Mouse (Mus musculus) hindbrain, embryonic 14.5 days (tissue): ENCODE data around the gene Etnk2. TPM values are rescaled to one million over a fixed set of nuclear protein-coding genes. Genes with fewer than 3 reads are reported as not detected.
A peak's percentile ranks its signal among the peaks of the same experiment; 100 is the strongest.

Source experiments
- ATAC-seq: fragments of 200-750 bp; cut with Nextera tagmentation; 2 replicates; pipeline ENCODE4 v1.8.0; 2017; ENCODE audit warnings: moderate number of reproducible peaks, mild to moderate bottlenecking, moderate TSS enrichment, moderate library complexity; ENCODE audit not compliant: low FRiP score
- DNase-seq: peaks from one replicate; pipeline ENCODE4 v3.0.0-alpha.2; 2015; ENCODE audit warnings: low spot score
- H3K27ac ChIP-seq: fragments of 300-500 bp; sonication (generic); 2 replicates; pipeline ENCODE4 v1.5.1; 2014; ENCODE audit warnings: mild to moderate bottlenecking, moderate library complexity
- H3K27me3 ChIP-seq: fragments of 300-500 bp; sonication (generic); 2 replicates; pipeline ENCODE4 v1.6.1; 2014; ENCODE audit warnings: mild to moderate bottlenecking, low read length, mixed read lengths; ENCODE audit not compliant: control insufficient read depth, insufficient read depth
- H3K36me3 ChIP-seq: fragments of 300-500 bp; sonication (generic); replicated peaks from 2 replicates; pipeline ENCODE4 v1.6.1; 2014; ENCODE audit not compliant: control insufficient read depth, insufficient read depth
- H3K4me1 ChIP-seq: fragments of 300-500 bp; sonication (generic); replicated peaks from 2 replicates; pipeline ENCODE4 v1.6.1; 2014; ENCODE audit warnings: antibody characterized with exemption, low read length, mixed read lengths; ENCODE audit not compliant: control insufficient read depth, insufficient read depth
- H3K4me2 ChIP-seq: fragments of 300-500 bp; sonication (generic); replicated peaks from 2 replicates; pipeline ENCODE4 v1.6.1; 2014; ENCODE audit warnings: mild to moderate bottlenecking, moderate library complexity
- H3K4me3 ChIP-seq: fragments of 300-500 bp; sonication (generic); replicated peaks from 2 replicates; pipeline ENCODE4 v1.5.1; 2014; ENCODE audit warnings: mild to moderate bottlenecking, low read length
- H3K9ac ChIP-seq: fragments of 300-500 bp; sonication (generic); 2 replicates; pipeline ENCODE4 v1.6.1; 2014
- H3K9me3 ChIP-seq: fragments of 300-500 bp; sonication (generic); 2 replicates; pipeline ENCODE4 v1.6.1; 2016; ENCODE audit warnings: low read length; ENCODE audit not compliant: control insufficient read depth
- WGBS: fragments of 180-500 bp; shearing (Covaris S2); extraction: QIAGEN DNeasy Blood & Tissue Kit; methylation state at CpG from one replicate; pipeline ENCODE4 v1.1.7; 2014; 5-methylcytosine and 5-hydroxymethylcytosine counted together
- polyA plus RNA-seq: library from polyadenylated mRNA; unstranded; fragments of >200 nt; fragmentation: Nextera tagmentation; extraction: Ambion mirVana; gene quantifications from 2 replicates; pipeline ENCODE4 v1.2.1, GENCODE M21; 2014

Gene Etnk2
- polyA plus RNA-seq, 1 experiment from 2014 or later: 20.3 TPM

DNA sequence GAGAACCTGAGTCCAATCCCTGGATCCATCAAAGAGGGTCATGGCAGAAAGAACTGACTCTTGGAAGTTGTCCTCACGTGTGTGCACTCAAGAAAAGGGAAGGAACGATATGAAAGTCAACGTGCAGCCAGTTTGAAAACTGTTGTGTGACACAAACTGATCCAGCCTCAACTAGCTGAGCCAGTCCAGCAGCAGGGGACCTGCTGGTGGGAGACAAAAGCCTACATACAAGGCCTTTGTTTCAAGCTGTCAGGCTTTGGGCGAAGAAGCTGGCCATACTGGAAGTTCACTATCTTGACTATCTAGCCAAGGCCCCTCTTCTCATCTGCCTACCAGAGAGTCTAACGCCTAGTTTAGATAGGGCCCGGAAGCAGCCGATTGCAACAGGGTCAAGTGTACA lies 53.1 kb downstream of the Etnk2 start:
- Histone ChIP-seq H3K27ac (no peak overlapping the region), H3K4me1 (peaks cover 28% of the 10 kb centered on the region), H3K4me2 (no peak overlapping the region), H3K9me3 (no peaks in the 10 kb centered on the region), H3K27me3 (no peaks in the 10 kb centered on the region), H3K9ac (no peak overlapping the region), H3K4me3 (no peak overlapping the region), H3K36me3 (no peaks in the 10 kb centered on the region)
- DNase-seq (no peak), ATAC-seq (no peak)
- WGBS: 86% methylated on average over 7 of the region's 7 CpGs

DNA sequence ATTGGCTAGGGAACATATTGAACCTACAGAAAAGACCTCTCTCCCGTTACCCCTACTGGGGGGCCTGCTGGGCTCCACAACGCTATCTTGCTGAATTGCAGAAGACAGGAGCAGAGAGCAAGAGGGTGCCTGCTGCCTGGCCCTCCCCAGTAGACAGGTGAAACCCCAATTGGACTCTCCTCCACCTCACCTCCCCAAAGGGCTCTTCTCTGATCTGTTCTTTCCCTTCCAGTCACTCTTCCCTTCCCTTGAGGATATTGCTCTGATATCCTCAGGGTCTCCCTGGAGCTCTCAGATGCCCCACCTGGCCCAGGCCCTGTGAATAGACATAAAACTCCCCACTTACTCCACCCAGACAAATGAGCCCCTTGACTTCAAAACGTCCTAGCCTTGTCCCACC lies 53.7 kb downstream of the Etnk2 start:
- no peaks in the 10 kb centered on the region for H3K36me3 ChIP-seq
- no peaks in the 10 kb centered on the region for H3K9me3 ChIP-seq
- whole genome bisulfite sequencing: 71% methylated on average over 3 of the region's 3 CpGs
- no peak for DNase-seq
- no peak for ATAC-seq
- peaks cover 33% of the 10 kb centered on the region for H3K4me1 ChIP-seq
- H3K27me3 ChIP-seq: no peaks in the 10 kb centered on the region
- H3K9ac ChIP-seq: no peak overlapping the region
- no peak overlapping the region for H3K27ac ChIP-seq
- no peak overlapping the region for H3K4me3 ChIP-seq
- no peak overlapping the region for H3K4me2 ChIP-seq

- peaks cover 37% of the 10 kb centered on the region for H3K4me1 ChIP-seq
- ATAC-seq (no peak), DNase-seq (no peak)
- WGBS: 81% methylated on average over 1 of the region's 1 CpGs
- no peak overlapping the region for H3K27ac ChIP-seq
- H3K4me2 ChIP-seq: peak overlapping the region; percentile 58
- no peak overlapping the region for H3K9ac ChIP-seq
- no peaks in the 10 kb centered on the region for H3K27me3 ChIP-seq
- no peaks in the 10 kb centered on the region for H3K36me3 ChIP-seq
- no peaks in the 10 kb centered on the region for H3K9me3 ChIP-seq
- H3K4me3 ChIP-seq: no peak overlapping the region
Measured at GRCm38 (mm10) chr1:133417539-133417938, 54.2 kb downstream of the Etnk2 start.

DNA sequence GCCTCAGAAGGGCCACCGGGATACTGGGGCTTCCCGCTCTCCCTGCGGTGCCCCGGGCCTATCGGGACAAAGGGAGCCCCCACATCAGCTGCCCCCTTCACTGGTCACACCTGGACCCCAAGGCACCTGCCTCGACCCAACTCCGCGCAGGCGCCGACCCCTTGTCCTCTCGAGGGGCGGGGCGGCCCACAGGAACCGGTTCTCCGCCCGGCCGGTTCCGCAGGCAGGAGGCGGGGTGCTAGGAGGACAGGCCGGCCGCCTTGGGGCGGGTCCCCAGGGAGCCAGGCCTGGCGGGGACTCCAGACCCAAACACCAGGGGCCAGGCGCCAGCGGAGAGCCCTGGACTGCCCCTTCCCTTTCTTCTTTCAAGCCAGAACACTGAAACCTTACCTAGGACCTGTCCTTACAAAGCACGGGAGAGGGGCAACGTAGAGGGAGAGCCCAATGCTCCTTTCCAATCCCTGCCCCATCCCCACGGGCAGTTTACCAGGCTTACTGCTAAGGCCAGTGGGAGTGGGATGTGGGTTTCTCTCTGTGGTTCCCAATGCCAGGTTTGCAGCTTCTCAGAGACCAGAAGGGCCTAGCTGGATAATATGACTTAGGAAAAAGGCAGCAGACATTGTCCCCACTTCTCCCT lies 54.9 kb downstream of the Etnk2 start:
- ATAC-seq: no peak
- 15% methylated on average over 25 of the region's 28 CpGs for WGBS
- no peak for DNase-seq

DNA sequence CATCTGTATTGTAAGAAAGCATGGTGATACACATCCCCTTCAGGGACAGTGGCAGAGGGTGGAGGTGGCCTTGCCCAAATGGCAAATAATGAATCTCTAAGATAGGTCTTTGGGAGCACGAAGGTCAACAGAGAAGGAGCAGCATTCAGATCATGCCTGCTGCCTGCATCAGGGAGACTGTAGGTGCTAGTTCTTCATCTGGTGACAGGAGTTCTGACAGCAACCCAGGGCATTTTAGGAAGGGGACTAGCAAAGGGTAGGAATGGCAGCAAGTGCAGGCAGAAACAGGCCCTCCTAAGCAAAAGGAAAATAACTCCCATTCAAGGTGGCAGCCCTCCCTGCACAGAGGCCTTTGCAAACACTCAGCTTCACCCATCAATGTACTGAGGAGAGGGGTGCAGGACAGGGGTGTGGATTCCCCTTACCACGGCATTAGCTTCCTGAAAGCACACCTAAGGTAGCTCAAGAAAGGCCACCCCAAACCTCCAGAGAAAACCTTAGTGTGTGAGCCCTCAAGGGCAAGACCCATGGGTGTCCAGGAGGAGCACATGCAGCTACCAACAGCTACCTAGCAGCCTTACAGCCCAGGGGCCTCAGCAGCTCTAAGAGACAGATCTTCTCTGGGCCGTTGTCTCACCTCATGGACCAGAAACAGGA lies 55.9 kb downstream of the Etnk2 start:
- Histone ChIP-seq H3K4me3 (no peak overlapping the region), H3K4me1 (peaks cover 37% of the 10 kb centered on the region), H3K9me3 (no peaks in the 10 kb centered on the region), H3K27ac (no peak overlapping the region), H3K9ac (no peak overlapping the region), H3K36me3 (no peaks in the 10 kb centered on the region), H3K4me2 (no peak overlapping the region), H3K27me3 (no peaks in the 10 kb centered on the region)
- WGBS: 72% methylated on average over 3 of the region's 3 CpGs
- ATAC-seq (no peak), DNase-seq (no peak)

More for the DNA sequence above, 54.9 kb downstream of the Etnk2 start:
- H3K36me3 ChIP-seq: no peaks in the 10 kb centered on the region
- H3K4me3 ChIP-seq: peak overlapping the region; percentile 22
- no peaks in the 10 kb centered on the region for H3K9me3 ChIP-seq
- H3K27me3 ChIP-seq: no peaks in the 10 kb centered on the region
- H3K9ac ChIP-seq: peak overlapping the region; percentile 56
- H3K4me2 ChIP-seq: peak overlapping the region; percentile 58
- H3K27ac ChIP-seq: no peak overlapping the region
- H3K4me1 ChIP-seq: peaks cover 37% of the 10 kb centered on the region

- Histone ChIP-seq H3K4me1 (peaks cover 37% of the 10 kb centered on the region), H3K36me3 (no peaks in the 10 kb centered on the region), H3K4me2 (no peak overlapping the region), H3K27ac (no peak overlapping the region), H3K9ac (no peak overlapping the region), H3K4me3 (no peak overlapping the region), H3K27me3 (no peaks in the 10 kb centered on the region), H3K9me3 (no peaks in the 10 kb centered on the region)
- no peak for DNase-seq
- WGBS: 53% methylated on average over 3 of the region's 3 CpGs
- ATAC-seq: no peak
Measured at GRCm38 (mm10) chr1:133420491-133420890, 57.1 kb downstream of the Etnk2 start.

- H3K4me3 ChIP-seq: no peak overlapping the region
- H3K27ac ChIP-seq: no peak overlapping the region
- WGBS: 18% methylated on average over 2 of the region's 2 CpGs
- ATAC-seq (no peak), DNase-seq (no peak)
- H3K27me3 ChIP-seq: no peaks in the 10 kb centered on the region
- no peak overlapping the region for H3K9ac ChIP-seq
- peak overlapping the region; percentile 13; the same call in 1 of the 2 replicates for H3K4me2 ChIP-seq
- H3K9me3 ChIP-seq: no peaks in the 10 kb centered on the region
- no peaks in the 10 kb centered on the region for H3K36me3 ChIP-seq
- peaks cover 37% of the 10 kb centered on the region for H3K4me1 ChIP-seq
Measured at GRCm38 (mm10) chr1:133421061-133421460, 57.7 kb downstream of the Etnk2 start.

DNA sequence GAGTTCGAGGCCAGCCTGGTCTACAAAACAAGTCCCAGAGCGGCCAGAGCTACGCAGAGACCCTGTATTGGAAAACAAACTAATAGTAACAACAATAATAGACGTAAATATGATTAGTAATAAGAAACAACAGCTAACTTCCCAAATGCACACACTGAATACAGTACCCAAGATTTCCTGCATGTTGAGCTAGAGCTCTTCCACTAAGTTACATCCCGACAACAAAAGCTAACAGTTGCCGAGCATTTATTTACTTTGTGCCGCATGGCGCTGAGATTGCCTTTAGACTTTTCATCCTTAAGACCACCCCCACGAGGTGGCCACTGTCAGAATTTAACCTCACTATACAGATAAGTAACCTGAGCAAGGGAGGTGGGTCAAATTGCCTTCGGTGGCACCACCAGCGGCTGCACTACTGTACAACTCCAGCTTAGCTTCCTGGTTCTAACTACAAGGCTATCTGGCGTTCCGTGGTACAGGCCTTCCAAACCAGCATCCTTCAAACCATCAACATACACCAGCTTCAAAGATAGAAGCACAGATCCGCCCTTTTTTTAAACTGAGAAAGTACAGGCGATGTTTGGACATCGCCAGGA lies 58.7 kb downstream of the Etnk2 start:
- peak overlapping the region; percentile 51; the same call in 1 of the 2 replicates for H3K27ac ChIP-seq
- DNase-seq: no peak
- H3K4me2 ChIP-seq: peak overlapping the region; percentile 98
- no peaks in the 10 kb centered on the region for H3K27me3 ChIP-seq
- no peaks in the 10 kb centered on the region for H3K36me3 ChIP-seq
- H3K9me3 ChIP-seq: no peaks in the 10 kb centered on the region
- H3K9ac ChIP-seq: peak overlapping the region; percentile 77
- H3K4me1 ChIP-seq: peaks cover 37% of the 10 kb centered on the region
- ATAC-seq: no peak
- WGBS: 25% methylated on average over 16 of the region's 16 CpGs
- peak overlapping the region; percentile 83 for H3K4me3 ChIP-seq

- peak overlapping the region; percentile 85; the same call in 1 of the 2 replicates for H3K27ac ChIP-seq
- H3K9ac ChIP-seq: peak overlapping the region; percentile 77
- DNase-seq: peak; percentile 56
- H3K4me1 ChIP-seq: peaks cover 33% of the 10 kb centered on the region
- WGBS: under 1% methylated on average over 29 of the region's 29 CpGs
- H3K36me3 ChIP-seq: no peaks in the 10 kb centered on the region
- peak overlapping the region; percentile 83 for H3K4me3 ChIP-seq
- H3K27me3 ChIP-seq: no peaks in the 10 kb centered on the region
- no peaks in the 10 kb centered on the region for H3K9me3 ChIP-seq
- ATAC-seq: peak; percentile 22; the same call in 1 of the 2 replicates
- peak overlapping the region; percentile 98 for H3K4me2 ChIP-seq
Measured at GRCm38 (mm10) chr1:133422615-133423161, 59.3 kb downstream of the Etnk2 start.
